Mouse (Mus musculus) stomach, embryonic 15.5 days (tissue): ENCODE measurements around the gene Xrra1. TPM values are rescaled to one million over a fixed set of nuclear protein-coding genes. Genes with fewer than 3 reads are reported as not detected.

Experiments used
- ATAC-seq: fragments of 200-750 bp; cut with Nextera tagmentation; 2 replicates; pipeline ENCODE4 v1.8.0; 2017; ENCODE audit warnings: low read depth, moderate number of reproducible peaks, moderate TSS enrichment; ENCODE audit not compliant: insufficient read depth, low FRiP score
- H3K27ac ChIP-seq: fragments of 300-500 bp; sonication (generic); 2 replicates; pipeline ENCODE4 v1.5.1; 2015; ENCODE audit warnings: mild to moderate bottlenecking, inconsistent platforms
- H3K27me3 ChIP-seq: fragments of 300-500 bp; sonication (generic); replicated peaks from 2 replicates; pipeline ENCODE4 v1.6.1; 2015; ENCODE audit warnings: inconsistent platforms
- H3K36me3 ChIP-seq: fragments of 300-500 bp; sonication (generic); 2 replicates; pipeline ENCODE4 v1.6.1; 2015; ENCODE audit warnings: inconsistent platforms
- H3K4me1 ChIP-seq: fragments of 300-500 bp; sonication (generic); 2 replicates; pipeline ENCODE4 v1.6.1; 2015; ENCODE audit warnings: inconsistent platforms
- H3K4me2 ChIP-seq: fragments of 300-500 bp; sonication (generic); 2 replicates; pipeline ENCODE4 v1.6.1; 2015; ENCODE audit warnings: mild to moderate bottlenecking, inconsistent platforms
- H3K4me3 ChIP-seq: fragments of 300-500 bp; sonication (generic); replicated peaks from 2 replicates; pipeline ENCODE4 v1.5.1; 2015; ENCODE audit warnings: inconsistent platforms
- H3K9ac ChIP-seq: fragments of 300-500 bp; sonication (generic); 2 replicates; pipeline ENCODE4 v1.6.1; 2015; ENCODE audit warnings: inconsistent platforms
- H3K9me3 ChIP-seq: fragments of 300-500 bp; sonication (generic); 2 replicates; pipeline ENCODE4 v1.6.1; 2016; ENCODE audit warnings: inconsistent platforms
- WGBS: fragments of 180-500 bp; shearing (Covaris S2); methylation state at CpG from one replicate; pipeline ENCODE4 v1.1.7; 2015; 5-methylcytosine and 5-hydroxymethylcytosine counted together
- polyA plus RNA-seq: library from polyadenylated mRNA; unstranded; fragments of >200 nt; fragmentation: Nextera tagmentation; extraction: Ambion mirVana; gene quantifications from 2 replicates; pipeline ENCODE4 v1.2.1, GENCODE M21; 2015

Gene Xrra1
- polyA plus RNA-seq, 1 experiment from 2014 or later: 0.21 TPM

- H3K9ac ChIP-seq: no peak overlapping the region
- H3K4me1 ChIP-seq: peaks cover 24% of the 10 kb centered on the region
- H3K36me3 ChIP-seq: no peaks in the 10 kb centered on the region
- ATAC-seq: no peak
- WGBS: 64% methylated on average over 8 of the region's 8 CpGs
- H3K4me2 ChIP-seq: no peak overlapping the region
- no peaks in the 10 kb centered on the region for H3K9me3 ChIP-seq
- no peaks in the 10 kb centered on the region for H3K27me3 ChIP-seq
- H3K27ac ChIP-seq: no peak overlapping the region
- no peak overlapping the region for H3K4me3 ChIP-seq
Measured at GRCm38 (mm10) chr7:99962536-99963236, 103.8 kb downstream of the Xrra1 start.

GRCm38 (mm10) chr7:99963237-99963860 is 104.4 kb downstream of the Xrra1 start:
- Histone ChIP-seq H3K27me3 (no peaks in the 10 kb centered on the region), H3K36me3 (no peaks in the 10 kb centered on the region), H3K4me2 (no peak overlapping the region), H3K9me3 (no peaks in the 10 kb centered on the region), H3K27ac (peak overlapping the region; percentile 32; the same call in 1 of the 2 replicates), H3K9ac (no peak overlapping the region), H3K4me3 (no peak overlapping the region), H3K4me1 (peaks cover 24% of the 10 kb centered on the region)
- no peak for ATAC-seq
- 79% methylated on average over 3 of the region's 3 CpGs for WGBS

GRCm38 (mm10) chr7:99965020-99965841 is 106.3 kb downstream of the Xrra1 start:
- Histone ChIP-seq H3K27ac (peak overlapping the region; percentile 83), H3K36me3 (no peaks in the 10 kb centered on the region), H3K27me3 (no peaks in the 10 kb centered on the region), H3K4me1 (peaks cover 24% of the 10 kb centered on the region), H3K4me3 (no peak overlapping the region), H3K9ac (no peak overlapping the region), H3K9me3 (no peaks in the 10 kb centered on the region), H3K4me2 (peak overlapping the region; percentile 32)
- 31% methylated on average over 9 of the region's 9 CpGs for WGBS
- ATAC-seq: peak; percentile 50; the same call in 1 of the 2 replicates

GRCm38 (mm10) chr7:99966011-99966721 is 107.2 kb downstream of the Xrra1 start:
- no peaks in the 10 kb centered on the region for H3K27me3 ChIP-seq
- H3K36me3 ChIP-seq: no peaks in the 10 kb centered on the region
- H3K4me1 ChIP-seq: peaks cover 24% of the 10 kb centered on the region
- WGBS: 56% methylated on average over 9 of the region's 9 CpGs
- no peak overlapping the region for H3K4me3 ChIP-seq
- H3K9me3 ChIP-seq: no peaks in the 10 kb centered on the region
- no peak overlapping the region for H3K9ac ChIP-seq
- no peak for ATAC-seq
- no peak overlapping the region for H3K4me2 ChIP-seq
- H3K27ac ChIP-seq: peak overlapping the region; percentile 83

Other genes starting within 250 kb of the Xrra1 start
- gene Tpbgl, start 232.0 kb upstream of the Xrra1 start, polyA plus RNA-seq: 1.9 and 2.0 TPM in 2 replicates
- gene Slco2b1, start 147.8 kb upstream of the Xrra1 start, polyA plus RNA-seq: 2.7 and 3.3 TPM in 2 replicates
- gene Olfr520, start 128.8 kb upstream of the Xrra1 start, polyA plus RNA-seq: not detected in 2 replicates
- not detected in 2 replicates for gene Olfr521, start 95.6 kb upstream of the Xrra1 start, polyA plus RNA-seq
- 5.4 and 6.0 TPM in 2 replicates for gene Neu3, start 30.7 kb upstream of the Xrra1 start, polyA plus RNA-seq
- 386 and 415 TPM in 2 replicates for gene Spcs2, start 4.3 kb downstream of the Xrra1 start, polyA plus RNA-seq
- 4.8 and 4.9 TPM in 2 replicates for gene Rnf169, start 121.3 kb downstream of the Xrra1 start, polyA plus RNA-seq
- gene Chrdl2, start 147.1 kb downstream of the Xrra1 start, polyA plus RNA-seq: 0.94 and 1.0 TPM in 2 replicates